Mouse (Mus musculus) natural killer cell, adult 2 months (primary cell): ENCODE measurements around the gene Bcl9l.

Source experiments
- DNase-seq, 2 experiments: peaks; one replicate each; pipeline ENCODE4 v3.0.0; 2022; ENCODE audit warnings: low spot score in 2 of 2

The Bcl9l gene

DNA sequence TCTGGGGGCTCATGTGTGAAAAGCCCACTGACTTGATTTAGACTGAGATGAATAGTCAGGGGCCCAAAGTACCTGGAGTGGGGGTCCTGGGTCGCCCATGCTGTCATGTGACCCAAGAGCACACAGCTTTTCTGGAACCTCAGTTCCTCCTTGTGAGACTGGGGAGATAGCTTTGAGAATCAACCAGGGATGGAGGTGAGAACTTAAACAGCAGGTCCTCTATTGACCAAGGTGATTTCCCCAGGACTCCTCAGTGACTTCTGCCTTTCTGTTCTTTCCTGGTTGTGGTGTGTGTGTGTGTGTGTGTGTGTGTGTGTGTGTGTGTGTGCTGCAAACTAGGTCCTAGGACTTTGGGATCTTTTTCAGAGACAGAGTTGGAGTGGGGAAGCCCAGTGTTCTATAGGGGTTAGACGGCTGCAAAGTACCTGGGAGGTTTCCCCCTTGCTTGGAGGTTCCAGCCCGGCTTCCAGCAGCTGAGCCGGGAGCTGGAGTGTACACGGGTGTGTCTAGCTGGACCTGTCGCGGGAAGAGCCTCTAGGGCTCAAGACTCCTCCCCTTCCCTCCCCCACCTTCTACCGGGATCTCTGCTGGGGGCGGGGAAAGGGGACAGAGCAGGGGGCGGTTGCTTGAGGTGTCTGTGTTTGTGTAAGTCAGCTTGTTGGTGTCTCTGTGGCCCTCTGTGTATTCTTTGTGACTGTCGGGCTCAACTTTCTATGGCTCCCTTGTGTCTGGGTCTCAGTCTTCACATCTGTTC lies 15.2 kb downstream of the Bcl9l start:
- DNase-seq, result peak in 1 of 2 experiments; percentile 35

DNA sequence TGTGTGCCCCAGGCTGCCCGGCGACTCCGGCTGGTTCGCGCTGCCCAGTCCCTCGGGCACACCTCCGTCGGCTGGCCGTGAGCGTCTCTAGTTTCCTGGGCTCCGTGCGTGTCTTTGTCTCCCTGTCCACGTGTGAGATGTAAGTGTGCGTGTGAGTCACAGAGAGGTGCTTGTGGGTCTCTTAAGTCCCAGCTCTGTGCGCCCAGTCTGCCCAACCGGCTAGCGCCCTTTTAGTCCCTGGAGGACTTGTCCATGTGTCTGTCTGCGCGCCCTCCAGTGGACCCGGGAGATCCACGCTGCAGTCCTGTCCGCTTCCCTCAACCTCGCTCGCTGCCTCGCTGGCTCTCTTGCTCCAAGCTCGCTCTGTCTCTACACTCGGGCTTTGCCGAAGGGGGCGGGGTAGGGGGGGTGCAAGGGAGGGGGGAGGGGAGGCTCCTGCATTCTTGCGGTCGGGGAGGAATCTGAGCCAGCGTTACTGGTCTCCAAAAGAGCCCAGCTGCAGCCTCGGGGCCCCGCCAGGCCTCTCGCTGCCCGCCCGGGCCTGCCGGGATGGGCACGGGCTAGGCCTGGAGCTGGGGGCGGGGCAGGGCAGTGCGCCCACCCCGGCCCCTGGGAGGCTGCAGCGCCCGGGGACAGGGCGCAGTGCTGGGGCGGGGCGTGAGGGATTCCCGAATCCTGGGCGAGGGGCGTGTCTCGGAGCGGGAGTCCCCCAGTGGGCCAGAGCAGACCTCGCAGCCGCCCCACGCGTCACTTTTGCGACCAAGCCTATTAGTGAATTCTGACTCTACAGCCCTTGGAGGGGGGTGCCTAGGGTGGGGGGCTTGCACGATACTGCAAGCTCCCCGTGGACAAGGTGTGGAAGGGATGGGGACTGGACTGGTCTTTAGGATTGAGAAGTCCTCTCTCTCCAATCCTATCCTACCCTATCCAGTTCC lies 16.1 kb downstream of the Bcl9l start:
- peak; percentile 71 to 79 for DNase-seq

DNA sequence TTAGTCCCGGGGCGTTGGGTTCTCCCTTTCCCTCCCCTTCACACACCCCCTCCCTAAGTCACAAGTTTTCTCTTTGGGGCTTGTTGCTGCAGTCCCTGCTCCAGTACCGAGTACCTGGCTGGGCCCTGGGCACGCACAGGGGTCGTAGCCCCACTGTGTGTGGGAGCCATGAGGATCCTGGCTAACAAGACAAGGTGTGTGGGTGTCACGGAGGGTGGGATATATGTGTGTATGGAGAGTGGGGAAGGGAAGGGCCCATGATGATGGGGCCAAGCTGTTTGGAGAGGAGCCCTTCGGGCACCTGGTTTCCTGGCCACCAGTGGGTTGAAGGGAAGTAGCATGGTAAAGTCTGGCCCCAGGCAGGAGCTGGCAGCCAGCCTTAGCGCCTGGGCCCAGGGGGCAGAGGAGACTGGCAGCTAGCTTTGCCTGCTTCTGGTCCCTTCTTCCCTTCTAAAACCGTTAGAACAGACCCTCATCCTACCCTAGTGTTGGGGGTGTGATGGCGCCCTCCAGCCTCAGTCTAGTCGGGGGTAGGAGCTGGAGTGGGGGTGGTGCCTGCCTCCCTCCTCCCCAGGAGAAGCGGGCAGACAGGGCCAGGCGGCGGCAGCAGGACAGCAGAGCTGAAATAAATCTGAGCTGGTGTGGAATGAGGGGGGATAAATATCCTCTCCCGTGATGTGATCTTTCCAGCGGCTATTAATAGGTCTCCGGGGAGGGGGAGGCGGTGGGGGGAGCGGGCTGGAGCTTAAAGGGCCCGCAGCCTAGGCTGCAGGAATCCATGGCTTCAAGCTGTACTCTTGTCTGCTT lies 16.9 kb downstream of the Bcl9l start:
- no peak for DNase-seq

DNA sequence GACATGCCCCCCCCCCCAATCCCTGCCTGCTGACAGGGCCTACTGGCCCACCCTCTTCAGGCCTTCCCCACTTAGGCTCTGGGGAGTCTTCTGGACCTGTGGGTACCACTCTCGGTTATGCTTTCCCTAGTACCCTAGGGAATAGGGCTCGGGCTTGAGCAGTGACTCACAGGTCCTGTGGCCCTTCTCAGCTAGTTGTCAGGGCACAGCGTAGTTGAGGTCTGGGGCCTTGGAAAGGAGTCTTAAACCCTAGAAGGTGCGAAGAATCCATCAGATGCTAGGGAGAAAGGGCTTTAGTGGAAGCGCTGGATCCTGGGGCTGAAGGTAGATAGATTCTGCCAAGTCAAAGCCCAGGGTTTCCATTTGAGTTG lies 17.5 kb downstream of the Bcl9l start:
- no peak for DNase-seq

DNA sequence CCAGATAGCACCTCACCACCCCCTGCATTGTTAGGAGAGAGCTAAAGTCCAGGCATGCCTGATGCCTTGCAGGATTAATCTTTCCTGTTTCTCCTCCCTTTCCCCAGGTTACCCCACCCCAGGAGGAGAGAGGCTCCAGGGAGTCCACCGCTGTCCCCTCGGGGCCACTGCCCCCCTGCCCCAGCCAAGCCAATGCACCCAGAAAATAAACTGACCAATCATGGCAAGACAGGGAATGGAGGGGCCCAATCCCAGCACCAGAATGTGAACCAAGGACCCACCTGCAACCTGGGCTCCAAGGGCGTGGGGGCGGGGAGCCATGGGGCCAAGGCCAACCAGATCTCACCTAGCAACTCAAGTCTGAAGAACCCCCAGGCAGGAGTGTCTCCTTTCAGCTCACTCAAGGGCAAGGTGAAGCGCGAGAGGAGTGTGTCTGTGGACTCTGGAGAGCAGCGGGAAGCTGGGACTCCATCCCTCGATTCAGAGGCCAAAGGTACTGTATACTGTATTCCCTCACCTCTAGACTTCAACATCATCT lies 18.1 kb downstream of the Bcl9l start:
- DNase-seq, result no peak

DNA sequence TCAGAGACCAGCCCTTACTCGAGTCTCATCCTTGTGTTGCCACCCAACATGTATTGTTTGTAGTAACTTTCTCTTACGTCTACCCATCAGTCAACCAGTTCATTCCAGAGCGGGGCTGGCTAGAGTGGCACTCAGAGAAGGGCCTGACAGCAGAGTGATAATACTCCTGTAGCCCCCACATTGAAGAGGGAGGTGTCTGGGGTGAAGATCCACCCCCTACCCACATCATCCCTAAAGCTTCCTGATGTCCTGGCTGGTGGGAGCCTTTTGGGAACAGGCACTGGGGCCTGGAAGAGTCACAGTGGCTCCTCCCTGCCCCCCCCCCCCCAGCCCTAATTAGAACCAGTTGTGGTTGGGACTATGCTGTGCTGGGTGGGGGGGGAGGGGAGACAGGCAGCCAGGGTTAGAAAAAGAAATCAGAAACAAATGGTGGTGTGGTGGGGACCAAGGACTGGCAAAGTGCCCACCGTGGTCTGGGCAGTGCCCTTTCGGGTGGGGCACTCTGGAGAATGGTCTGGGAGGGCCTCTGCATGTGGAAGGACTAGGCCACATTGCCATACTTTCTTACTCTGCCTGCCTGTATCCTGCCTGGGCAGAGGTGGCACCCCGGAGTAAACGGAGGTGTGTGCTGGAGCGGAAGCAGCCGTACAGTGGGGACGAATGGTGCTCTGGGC lies 18.7 kb downstream of the Bcl9l start:
- no peak for DNase-seq

DNA sequence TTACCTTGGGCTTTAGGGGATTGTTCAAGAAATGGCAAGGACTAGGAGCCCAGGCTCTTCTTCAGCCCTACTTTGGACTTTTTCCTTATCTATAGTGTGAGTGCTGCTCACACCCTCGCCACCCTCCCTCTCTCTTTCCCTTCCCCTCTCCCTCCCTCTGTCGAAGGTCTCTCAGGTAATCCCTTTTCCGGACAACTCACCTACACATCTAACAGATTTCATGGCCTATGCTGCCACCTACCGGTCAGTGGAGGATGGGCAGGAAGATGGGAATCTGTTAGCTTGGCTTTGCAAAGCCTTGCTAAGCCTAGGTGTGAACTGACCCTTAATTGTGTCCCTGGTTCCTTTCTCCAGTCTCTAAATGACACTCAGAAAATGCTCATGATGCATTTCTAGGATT lies 19.4 kb downstream of the Bcl9l start:
- peak; percentile 74 to 84 for DNase-seq

DNA sequence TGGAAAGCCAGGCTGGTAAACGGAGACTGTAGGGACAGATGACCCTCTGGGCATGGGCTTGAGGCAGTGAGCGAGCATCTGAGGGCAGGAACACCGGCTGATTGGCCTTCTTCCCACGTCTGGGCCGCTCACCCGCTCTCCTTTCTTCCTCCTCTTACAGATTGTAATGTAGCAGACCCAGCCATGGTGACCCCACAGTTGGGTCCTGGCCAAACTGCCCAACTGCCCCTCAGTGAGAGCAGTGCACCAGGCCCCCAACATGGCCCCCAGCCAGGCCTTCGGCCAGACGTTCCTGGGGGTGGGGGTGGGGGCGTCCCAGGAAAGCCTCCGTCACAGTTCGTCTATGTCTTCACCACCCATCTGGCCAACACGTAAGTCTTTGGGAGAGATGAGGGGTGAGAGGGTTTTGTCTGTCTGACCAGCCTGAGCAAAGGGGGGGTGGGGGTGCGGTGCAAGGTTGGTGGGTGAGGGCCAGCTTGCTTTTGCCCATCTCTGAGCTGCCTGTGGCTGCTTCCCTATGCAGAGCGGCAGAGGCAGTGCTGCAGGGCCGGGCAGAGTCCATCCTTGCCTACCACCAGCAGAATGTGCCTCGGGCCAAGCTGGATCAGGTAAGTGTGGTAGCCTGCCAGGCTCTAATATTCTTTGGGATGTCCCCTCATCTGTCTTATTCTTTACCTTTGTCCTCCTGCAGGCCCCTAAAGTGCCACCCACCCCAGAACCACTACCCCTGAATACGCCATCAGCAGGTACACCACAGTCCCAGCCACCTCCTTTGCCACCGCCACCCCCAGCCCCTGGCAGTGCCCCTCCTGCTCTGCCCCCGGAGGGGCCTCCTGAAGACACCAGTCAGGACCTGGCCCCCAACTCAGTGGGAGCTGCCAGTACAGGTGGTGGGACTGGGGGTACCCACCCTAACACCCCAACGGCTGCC lies 22.5 kb downstream of the Bcl9l start:
- no peak for DNase-seq

DNA sequence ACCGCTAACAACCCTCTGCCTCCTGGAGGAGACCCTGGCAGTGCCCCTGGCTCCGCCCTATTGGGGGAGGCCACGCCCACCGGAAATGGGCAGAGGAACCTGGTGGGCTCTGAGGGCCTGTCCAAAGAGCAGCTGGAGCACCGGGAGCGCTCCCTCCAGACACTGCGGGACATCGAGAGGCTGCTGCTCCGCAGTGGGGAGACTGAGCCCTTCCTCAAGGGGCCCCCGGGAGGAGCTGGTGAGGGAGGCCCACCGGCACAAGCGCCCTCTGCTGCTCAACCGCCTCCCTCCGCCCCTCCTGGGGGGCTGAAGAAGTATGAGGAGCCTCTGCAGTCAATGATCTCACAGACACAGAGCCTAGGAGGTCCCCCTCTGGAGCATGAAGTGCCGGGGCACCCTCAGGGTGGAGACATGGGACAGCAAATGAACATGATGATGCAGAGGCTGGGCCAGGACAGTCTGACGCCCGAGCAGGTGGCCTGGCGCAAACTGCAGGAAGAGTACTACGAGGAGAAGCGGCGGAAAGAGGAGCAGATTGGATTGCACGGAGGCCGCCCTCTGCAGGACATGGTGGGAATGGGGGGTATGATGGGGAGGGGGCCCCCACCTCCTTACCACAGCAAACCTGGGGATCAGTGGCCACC lies 23.3 kb downstream of the Bcl9l start:
- DNase-seq, result no peak

DNA sequence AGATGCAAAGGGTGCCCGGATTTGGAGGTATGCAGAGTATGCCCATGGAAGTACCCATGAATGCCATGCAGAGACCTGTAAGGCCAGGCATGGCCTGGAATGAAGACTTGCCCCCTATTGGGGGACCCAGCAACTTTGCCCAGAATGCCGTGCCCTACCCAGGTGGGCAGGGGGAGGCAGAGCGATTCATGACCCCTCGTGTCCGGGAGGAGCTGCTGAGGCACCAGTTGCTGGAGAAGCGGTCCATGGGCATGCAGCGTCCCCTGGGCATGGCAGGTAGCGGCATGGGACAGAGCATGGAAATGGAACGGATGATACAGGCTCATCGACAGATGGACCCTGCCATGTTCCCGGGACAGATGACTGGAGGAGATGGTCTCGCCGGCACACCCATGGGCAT lies 23.9 kb downstream of the Bcl9l start:
- no peak for DNase-seq

DNA sequence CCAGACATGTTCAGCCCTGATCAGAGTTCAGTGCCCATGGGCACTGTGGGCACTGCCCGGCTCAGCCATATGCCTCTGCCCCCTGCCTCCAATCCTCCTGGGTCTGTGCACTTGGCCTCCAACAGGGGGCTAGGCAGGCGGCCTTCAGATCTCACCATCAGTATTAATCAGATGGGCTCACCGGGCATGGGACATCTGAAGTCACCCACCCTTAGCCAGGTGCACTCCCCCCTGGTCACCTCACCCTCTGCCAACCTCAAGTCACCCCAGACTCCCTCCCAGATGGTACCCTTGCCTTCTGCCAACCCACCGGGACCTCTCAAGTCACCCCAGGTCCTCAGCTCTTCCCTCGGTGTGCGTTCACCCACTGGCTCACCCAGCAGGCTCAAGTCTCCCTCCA lies 24.7 kb downstream of the Bcl9l start:
- no peak for DNase-seq

DNA sequence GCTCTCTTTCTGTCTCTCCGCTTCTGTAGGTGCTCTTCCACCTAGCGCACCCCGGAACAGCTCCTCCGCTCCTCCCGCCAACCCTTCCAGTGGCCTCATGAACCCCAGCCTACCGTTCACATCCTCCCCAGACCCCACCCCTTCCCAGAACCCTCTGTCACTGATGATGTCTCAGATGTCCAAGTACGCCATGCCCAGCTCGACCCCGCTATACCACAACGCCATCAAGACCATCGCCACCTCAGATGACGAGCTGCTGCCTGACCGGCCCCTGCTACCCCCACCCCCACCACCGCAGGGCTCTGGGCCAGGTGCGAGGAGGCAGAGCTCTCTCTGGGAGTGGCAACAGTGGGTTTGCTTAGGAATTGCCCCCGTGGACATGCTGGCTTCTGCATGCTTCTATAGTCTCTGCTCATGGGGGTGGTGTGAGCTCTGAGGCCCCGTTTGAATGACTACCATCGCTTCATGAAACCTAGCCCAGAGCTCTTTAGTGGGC lies 25.5 kb downstream of the Bcl9l start:
- DNase-seq, result no peak

DNA sequence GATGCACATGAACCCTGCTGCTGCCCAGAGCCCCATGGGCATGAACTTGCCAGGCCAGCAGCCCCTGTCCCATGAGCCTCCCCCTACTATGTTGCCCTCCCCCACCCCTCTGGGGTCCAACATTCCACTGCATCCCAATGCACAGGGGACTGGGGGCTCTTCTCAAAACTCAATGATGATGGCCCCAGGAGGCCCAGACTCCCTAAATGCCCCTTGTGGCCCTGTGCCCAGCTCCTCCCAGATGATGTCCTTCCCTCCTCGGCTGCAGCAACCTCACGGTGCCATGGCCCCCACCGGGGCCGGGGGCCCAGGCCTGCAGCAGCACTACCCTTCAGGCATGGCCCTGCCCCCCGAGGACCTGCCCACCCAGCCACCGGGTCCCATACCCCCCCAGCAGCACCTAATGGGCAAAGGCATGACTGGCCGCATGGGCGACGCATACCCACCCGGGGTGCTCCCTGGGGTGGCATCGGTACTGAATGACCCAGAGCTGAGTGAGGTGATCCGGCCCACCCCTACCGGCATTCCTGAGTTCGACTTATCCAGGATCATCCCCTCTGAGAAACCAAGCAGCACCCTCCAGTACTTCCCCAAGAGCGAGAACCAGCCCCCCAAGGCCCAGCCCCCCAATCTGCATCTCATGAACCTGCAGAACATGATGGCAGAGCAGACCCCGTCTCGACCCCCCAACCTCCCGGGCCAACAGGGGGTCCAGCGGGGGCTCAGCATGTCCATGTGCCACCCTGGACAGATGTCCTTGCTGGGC lies 26.3 kb downstream of the Bcl9l start:
- DNase-seq, result no peak

DNA sequence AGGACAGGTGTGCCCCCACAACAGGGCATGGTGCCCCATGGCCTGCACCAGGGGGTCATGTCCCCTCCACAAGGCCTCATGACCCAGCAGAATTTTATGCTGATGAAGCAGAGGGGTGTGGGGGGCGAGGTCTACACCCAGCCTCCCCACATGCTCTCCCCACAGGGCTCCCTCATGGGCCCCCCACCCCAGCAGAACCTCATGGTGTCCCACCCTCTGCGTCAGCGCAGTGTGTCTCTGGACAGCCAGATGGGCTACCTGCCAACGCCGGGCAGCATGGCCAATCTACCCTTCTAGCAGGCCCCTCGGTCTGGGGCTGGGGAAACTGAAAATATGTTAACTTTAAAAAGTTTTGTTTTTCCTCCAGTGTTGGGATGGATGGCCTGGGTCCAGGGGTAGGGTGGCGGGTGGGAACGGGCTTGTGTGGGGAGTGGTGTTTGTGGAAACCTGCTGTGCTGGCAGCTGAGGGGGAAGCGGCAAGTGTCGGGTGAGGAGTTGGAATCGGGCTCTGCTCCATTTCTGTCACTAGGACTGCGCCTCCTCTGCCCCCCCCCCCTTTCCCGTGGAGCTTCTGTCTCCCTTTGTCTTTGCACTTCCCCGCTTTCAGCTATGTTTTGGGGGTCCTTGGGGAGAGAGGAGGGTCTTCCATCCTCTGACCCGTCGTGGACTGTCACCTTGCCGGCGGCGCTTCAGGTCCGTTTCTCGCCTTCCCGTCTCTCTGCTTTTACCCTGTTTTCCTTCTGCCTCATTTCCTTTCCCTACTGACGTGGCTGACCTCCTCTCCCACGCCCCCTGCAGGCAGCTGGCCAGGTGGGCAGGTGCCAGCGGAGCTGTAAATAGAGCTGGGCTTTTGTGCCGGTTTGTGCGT lies 27.1 kb downstream of the Bcl9l start:
- DNase-seq, result peak; percentile 55 to 78

DNA sequence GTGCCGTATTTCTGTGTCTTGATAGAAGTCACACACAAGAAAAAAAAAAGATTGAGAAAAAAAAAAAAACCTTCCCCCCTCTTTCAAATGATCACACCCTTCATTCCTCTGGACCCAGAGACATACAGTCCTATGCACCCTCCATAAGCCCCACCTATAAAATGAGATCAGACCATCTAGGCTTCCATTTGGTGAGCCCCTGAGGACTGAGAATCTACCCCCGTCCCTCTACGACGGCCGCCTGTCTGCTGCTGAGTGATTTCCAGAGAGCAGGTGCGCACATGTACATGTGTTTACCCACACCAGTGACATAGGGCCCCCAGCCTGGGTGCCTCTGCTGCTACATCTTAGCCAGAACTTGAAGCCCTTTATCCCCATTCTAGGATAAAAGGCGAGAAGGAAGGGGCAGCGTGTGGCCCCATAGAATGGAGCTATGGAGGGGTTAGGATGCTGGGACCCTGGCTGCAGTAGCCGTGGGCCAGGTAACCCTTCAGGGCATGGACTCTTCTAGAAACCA lies 27.8 kb downstream of the Bcl9l start:
- DNase-seq, result peak in 1 of 2 experiments; percentile 52

DNA sequence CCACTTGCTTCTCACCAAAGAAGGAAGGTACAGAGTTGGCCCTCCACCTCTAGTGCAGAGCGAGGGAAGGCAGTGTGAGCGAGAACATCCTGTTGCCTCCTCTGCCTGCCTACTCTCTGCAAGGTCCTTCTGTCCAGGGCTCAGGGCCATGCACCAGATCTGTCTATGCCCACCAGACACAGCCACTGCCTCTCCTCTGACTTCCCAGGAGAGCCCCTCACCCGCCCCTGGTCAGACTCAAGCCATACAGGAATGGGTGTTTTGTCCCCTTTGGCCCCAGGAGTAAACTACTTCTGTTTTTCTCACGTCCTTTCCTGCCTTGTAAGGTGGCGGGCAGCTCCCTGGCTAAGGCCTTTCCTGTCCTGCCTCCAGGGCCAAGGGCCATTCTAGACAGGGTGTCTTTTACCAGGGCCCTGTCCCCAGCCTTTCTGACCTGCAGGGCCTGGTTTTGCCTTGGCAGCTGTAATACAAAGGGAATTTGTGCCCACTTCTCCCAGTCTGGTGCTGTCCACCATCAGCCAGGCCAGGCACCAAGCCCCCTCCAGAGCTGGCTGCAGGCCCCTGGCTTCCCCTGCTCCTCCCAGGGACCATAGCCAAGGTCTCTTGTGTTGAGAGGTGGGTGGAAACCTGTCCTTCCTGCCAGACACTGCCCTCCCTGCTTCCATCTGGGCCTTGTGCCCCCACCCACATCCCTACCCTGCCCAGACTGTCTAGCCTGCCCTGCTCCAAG lies 28.4 kb downstream of the Bcl9l start:
- DNase-seq, result peak in 1 of 2 experiments; percentile 36
